Mouse (Mus musculus): ENCODE data around the gene Frmd4a.

GRCm38 (mm10) chr2:4113303-4113920 is 95.9 kb downstream of the Frmd4a start:
- no peak for TF ChIP-seq FLI1 (IDR thresholded peaks at IDR 0.05; ENCODE audit: low read length)
- TF ChIP-seq GATA1 (IDR thresholded peaks at IDR 0.05; ENCODE audit: borderline replicate concordance, low read length): no peak
